Mouse (Mus musculus) neural tube, embryonic 12.5 days (tissue): ENCODE measurements around the gene Faah. TPM values are rescaled to one million over a fixed set of nuclear protein-coding genes. Genes with fewer than 3 reads are reported as not detected.

Experiments used
- polyA plus RNA-seq: library from polyadenylated mRNA; unstranded; fragments of >200 nt; fragmentation: Nextera tagmentation; extraction: Ambion mirVana; gene quantifications from 2 replicates; pipeline ENCODE4 v1.2.1, GENCODE M21; 2016

Gene Faah
- polyA plus RNA-seq, 1 experiment from 2014 or later: 5.8 TPM

Other genes starting within 250 kb of the Faah start
- 0.43 and 0.67 TPM in 2 replicates for gene Tex38, start 236.9 kb downstream of the Faah start, polyA plus RNA-seq
- gene Atpaf1, start 233.1 kb downstream of the Faah start, polyA plus RNA-seq: 36.2 and 44.5 TPM in 2 replicates
- gene Mob3c, start 189.8 kb downstream of the Faah start, polyA plus RNA-seq: 6.2 TPM in 2 replicates
- 24.8 and 26.4 TPM in 2 replicates for gene Mknk1, start 178.7 kb downstream of the Faah start, polyA plus RNA-seq
- gene Kncn, start 133.5 kb downstream of the Faah start, polyA plus RNA-seq: not detected in 2 replicates
- gene 6430628N08Rik, start 127.3 kb downstream of the Faah start, polyA plus RNA-seq: not detected in 2 replicates
- gene Dmbx1, start 78.0 kb downstream of the Faah start, polyA plus RNA-seq: 1.6 and 2.4 TPM in 2 replicates
- 16.2 and 19.7 TPM in 2 replicates for gene Nsun4, start 36.0 kb upstream of the Faah start, polyA plus RNA-seq
- 378 and 393 TPM in 2 replicates for gene Uqcrh, start 57.1 kb upstream of the Faah start, polyA plus RNA-seq
- 71.9 and 75.0 TPM in 2 replicates for gene Lrrc41, start 57.3 kb upstream of the Faah start, polyA plus RNA-seq
- 26.9 and 29.4 TPM in 2 replicates for gene Rad54l, start 105.8 kb upstream of the Faah start, polyA plus RNA-seq
- gene Pomgnt1, start 105.9 kb upstream of the Faah start, polyA plus RNA-seq: 60.8 and 68.4 TPM in 2 replicates
- gene Lurap1, start 133.4 kb upstream of the Faah start, polyA plus RNA-seq: 1.6 and 1.7 TPM in 2 replicates
- 0.09 TPM in 1 of 2 replicates, not detected in the other for gene Tspan1, start 149.7 kb upstream of the Faah start, polyA plus RNA-seq
- gene 1700042G07Rik, start 155.4 kb upstream of the Faah start, polyA plus RNA-seq: not detected in 2 replicates
- gene Gm49337, start 155.5 kb upstream of the Faah start, polyA plus RNA-seq: not detected in 2 replicates
- 84.6 and 92.7 TPM in 2 replicates for gene Pik3r3, start 203.7 kb upstream of the Faah start, polyA plus RNA-seq